In the genomic region with DNA sequence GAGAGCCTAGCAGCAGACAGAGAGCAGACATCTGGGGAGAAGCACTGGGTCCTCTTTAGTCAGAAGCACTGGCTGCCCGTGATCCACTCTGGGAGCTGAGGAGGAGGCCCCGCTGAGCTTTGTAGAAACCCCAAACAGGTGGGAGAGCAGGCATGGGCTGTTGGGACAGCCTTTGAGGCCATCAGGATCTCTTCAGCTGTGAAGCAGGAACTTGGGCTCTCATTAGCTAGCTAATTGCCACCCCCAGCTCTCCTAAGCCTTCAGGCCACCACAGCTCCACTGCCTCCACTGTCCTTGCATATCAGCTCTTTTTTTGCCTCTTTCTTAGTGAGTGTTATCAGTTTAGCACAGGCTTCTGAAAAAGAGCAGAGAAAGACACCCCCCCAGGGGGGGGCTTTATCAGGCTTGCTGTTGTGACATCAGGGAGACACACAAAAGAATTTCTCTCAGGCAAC, we compare ENCODE assay signal across 15 mouse cellular contexts. TPM values are rescaled to one million over a fixed set of nuclear protein-coding genes. Genes with fewer than 3 reads are reported as not detected.
DNase-seq lines count a peak whose midpoint lies in the region; ATAC-seq and TF ChIP-seq lines count a peak whose summit lies in the region.
"Had no signal": no experiment of that assay in that cellular context is flagged by ENCODE, and none has a peak within 500 bp of the region (broad histone marks: within the 10 kb centered on the region; RNA-seq: fewer than 3 reads in every experiment).

No protein-coding gene starts in this region.

- TF ChIP-seq CTCF in liver, embryonic 14.5 days (IDR thresholded peaks at IDR 0.05; ENCODE audit: low read depth), result no peak
- no peak for TF ChIP-seq CTCF in cerebellum, adult 2 months (IDR thresholded peaks at IDR 0.05; ENCODE audit: borderline replicate concordance, insufficient read depth, low read depth, low read length)
- TF ChIP-seq CTCF in kidney, adult 2 months (conservative IDR thresholded peaks at IDR 0.05; ENCODE audit: insufficient read depth, insufficient read length, low read depth, low read length), result no peak

- H3K27ac ChIP-seq in hindbrain, embryonic 14.5 days, result no peak overlapping the region
- no peak overlapping the region for H3K27ac ChIP-seq in hindbrain, embryonic 11.5 days (ENCODE audit: low read depth, low read length)
- H3K27ac ChIP-seq in embryonic facial prominence, embryonic 13.5 days, result no peak overlapping the region
- peak overlapping the region; percentile 91 for H3K27ac ChIP-seq in liver, embryonic 14.5 days
- no peak overlapping the region for H3K27ac ChIP-seq in cerebellum, adult 2 months (ENCODE audit: insufficient read depth, low read length)
- no peak overlapping the region for H3K27ac ChIP-seq in kidney, adult 2 months (ENCODE audit: insufficient read depth, low read depth, low read length)
- H3K27ac ChIP-seq: embryonic facial prominence, embryonic 12.5 days; gastrocnemius, adult 2 months had no signal

- no peak overlapping the region for H3K4me3 ChIP-seq in hindbrain, embryonic 14.5 days (replicated peaks; ENCODE audit: low read length)
- H3K4me3 ChIP-seq in hindbrain, embryonic 11.5 days (ENCODE audit: low read depth, low read length), result no peak overlapping the region
- no peak overlapping the region for H3K4me3 ChIP-seq in embryonic facial prominence, embryonic 13.5 days
- H3K4me3 ChIP-seq in liver, embryonic 14.5 days (ENCODE audit: insufficient read depth in 1 of 2, low read depth in 2 of 2, low read length in 2 of 2), result peak overlapping the region; percentile 43 to 52
- H3K4me3 ChIP-seq in cerebellum, adult 2 months (replicated peaks; ENCODE audit: insufficient read depth, low read depth, low read length), result no peak overlapping the region
- H3K4me3 ChIP-seq in kidney, adult 2 months (ENCODE audit: insufficient read depth, low read depth, low read length), result no peak overlapping the region
- H3K4me3 ChIP-seq: embryonic facial prominence, embryonic 12.5 days; gastrocnemius, adult 2 months; myocyte had no signal

- no peak for TF ChIP-seq POLR2A in cerebellum, adult 2 months (IDR thresholded peaks at IDR 0.05; ENCODE audit: borderline replicate concordance, insufficient read depth, low read length)
- TF ChIP-seq POLR2A in kidney, adult 2 months (IDR thresholded peaks at IDR 0.05; ENCODE audit: low read depth, low read length), result no peak

- peak; percentile 90 for TF ChIP-seq EP300 in liver, embryonic 14.5 days (IDR thresholded peaks at IDR 0.05; ENCODE audit: low read depth)

- no peak for ATAC-seq in hindbrain, embryonic 14.5 days (ENCODE audit: low FRiP score)
- ATAC-seq in hindbrain, embryonic 11.5 days (ENCODE audit: low FRiP score), result no peak
- ATAC-seq in embryonic facial prominence, embryonic 13.5 days (ENCODE audit: insufficient number of reproducible peaks, insufficient read depth, low FRiP score, low TSS enrichment, low read depth), result no peak
- ATAC-seq in liver, embryonic 14.5 days (ENCODE audit: insufficient read depth), result peak; percentile 96

- 64% methylated on average over 2 of the region's 2 CpGs for WGBS in hindbrain, embryonic 14.5 days
- WGBS in hindbrain, embryonic 11.5 days, result 66% methylated on average over 2 of the region's 2 CpGs
- 57% methylated on average over 2 of the region's 2 CpGs for WGBS in embryonic facial prominence, embryonic 13.5 days
- 7% methylated on average over 2 of the region's 2 CpGs for WGBS in liver, embryonic 14.5 days (ENCODE audit: insufficient replicate concordance)
- WGBS in cerebellum, adult 2 months, result 64% methylated on average over 2 of the region's 2 CpGs
- 81% methylated on average over 2 of the region's 2 CpGs for WGBS in kidney, adult 2 months

- no peaks in the 10 kb centered on the region for H3K36me3 ChIP-seq in hindbrain, embryonic 14.5 days (replicated peaks; ENCODE audit: control insufficient read depth, insufficient read depth)
- H3K36me3 ChIP-seq in hindbrain, embryonic 11.5 days (ENCODE audit: control insufficient read depth, insufficient read depth, low read length), result no peaks in the 10 kb centered on the region
- H3K36me3 ChIP-seq in embryonic facial prominence, embryonic 13.5 days, result no peaks in the 10 kb centered on the region
- no peaks in the 10 kb centered on the region for H3K36me3 ChIP-seq in liver, embryonic 14.5 days (replicated peaks; ENCODE audit: control insufficient read depth, insufficient read depth, low read depth)
- no peaks in the 10 kb centered on the region for H3K36me3 ChIP-seq in kidney, adult 2 months (ENCODE audit: control insufficient read depth, insufficient read depth, low read length)
- H3K36me3 ChIP-seq: embryonic facial prominence, embryonic 12.5 days had no signal

- DNase-seq in hindbrain, embryonic 14.5 days (ENCODE audit: low spot score), result no peak
- no peak for DNase-seq in hindbrain, embryonic 11.5 days (ENCODE audit: low spot score)
- peak; percentile 97 for DNase-seq in MEL-GATA-1-ER (ENCODE audit: extremely low read depth, low read depth)
- DNase-seq in liver, embryonic 14.5 days (ENCODE audit: low read depth in 3 of 3, low spot score in 3 of 3), result peak; percentile 85 to 88 (median 87)
- DNase-seq in cerebellum, adult 2 months, result no peak
- no peak for DNase-seq in ovary, postnatal 36 days (ENCODE audit: low spot score)
- no peak for DNase-seq in kidney, adult 2 months
- DNase-seq: cerebellum, adult 11 months; gastrocnemius, adult 2 months; kidney, postnatal 14 days; lung, postnatal 10 days had no signal

- H3K9me3 ChIP-seq in hindbrain, embryonic 14.5 days (ENCODE audit: control insufficient read depth, low read length), result no peaks in the 10 kb centered on the region
- no peaks in the 10 kb centered on the region for H3K9me3 ChIP-seq in hindbrain, embryonic 11.5 days (ENCODE audit: control insufficient read depth, low read length)
- no peaks in the 10 kb centered on the region for H3K9me3 ChIP-seq in embryonic facial prominence, embryonic 13.5 days
- no peaks in the 10 kb centered on the region for H3K9me3 ChIP-seq in liver, embryonic 14.5 days (ENCODE audit: control insufficient read depth, low read length)
- H3K9me3 ChIP-seq: embryonic facial prominence, embryonic 12.5 days had no signal

- no peak overlapping the region for H3K4me2 ChIP-seq in hindbrain, embryonic 14.5 days (replicated peaks)
- H3K4me2 ChIP-seq in hindbrain, embryonic 11.5 days (replicated peaks; ENCODE audit: low read depth, low read length), result no peak overlapping the region
- no peak overlapping the region for H3K4me2 ChIP-seq in embryonic facial prominence, embryonic 13.5 days
- peak overlapping the region; percentile 76 for H3K4me2 ChIP-seq in liver, embryonic 14.5 days (ENCODE audit: low read depth)
- H3K4me2 ChIP-seq: embryonic facial prominence, embryonic 12.5 days had no signal

- no peaks in the 10 kb centered on the region for H3K4me1 ChIP-seq in hindbrain, embryonic 14.5 days (replicated peaks; ENCODE audit: control insufficient read depth, insufficient read depth, low read length)
- H3K4me1 ChIP-seq in hindbrain, embryonic 11.5 days (replicated peaks; ENCODE audit: control insufficient read depth, insufficient read depth, low read length), result no peaks in the 10 kb centered on the region
- no peaks in the 10 kb centered on the region for H3K4me1 ChIP-seq in embryonic facial prominence, embryonic 13.5 days
- peaks cover 35 to 52% of the 10 kb centered on the region in 2 experiments for H3K4me1 ChIP-seq in liver, embryonic 14.5 days (replicated peaks; ENCODE audit: control insufficient read depth in 2 of 2, insufficient read depth in 2 of 2, low read length in 1 of 2)
- no peaks in the 10 kb centered on the region for H3K4me1 ChIP-seq in cerebellum, adult 2 months (ENCODE audit: control insufficient read depth, insufficient read depth, low read length)
- H3K4me1 ChIP-seq in kidney, adult 2 months (ENCODE audit: control insufficient read depth, insufficient read depth, low read length), result no peaks in the 10 kb centered on the region
- H3K4me1 ChIP-seq: embryonic facial prominence, embryonic 12.5 days had no signal

- no peaks in the 10 kb centered on the region for H3K27me3 ChIP-seq in hindbrain, embryonic 14.5 days (ENCODE audit: control insufficient read depth, insufficient read depth, low read length)
- H3K27me3 ChIP-seq in hindbrain, embryonic 11.5 days (ENCODE audit: control insufficient read depth, insufficient read depth, low read length), result no peaks in the 10 kb centered on the region
- no peaks in the 10 kb centered on the region for H3K27me3 ChIP-seq in embryonic facial prominence, embryonic 13.5 days
- no peaks in the 10 kb centered on the region for H3K27me3 ChIP-seq in liver, embryonic 14.5 days (ENCODE audit: control insufficient read depth, insufficient read depth, low read length)
- no peaks in the 10 kb centered on the region; the same call in 1 of the 2 replicates for H3K27me3 ChIP-seq in cerebellum, adult 2 months (ENCODE audit: control insufficient read depth, insufficient read depth, low read length)
- no peaks in the 10 kb centered on the region for H3K27me3 ChIP-seq in kidney, adult 2 months (replicated peaks; ENCODE audit: control insufficient read depth, insufficient read depth, low read length)
- H3K27me3 ChIP-seq: CH12.LX; embryonic facial prominence, embryonic 12.5 days had no signal

- 0 out of 2 replicates have a peak overlapping the region, but pooled peaks have one; percentile 16 for H3K9ac ChIP-seq in hindbrain, embryonic 14.5 days
- no peak overlapping the region for H3K9ac ChIP-seq in hindbrain, embryonic 11.5 days (ENCODE audit: low read depth, low read length)
- H3K9ac ChIP-seq in embryonic facial prominence, embryonic 13.5 days, result 0 out of 2 replicates have a peak overlapping the region, but pooled peaks have one; percentile 16
- H3K9ac ChIP-seq in liver, embryonic 14.5 days (replicated peaks), result peak overlapping the region; percentile 67
- H3K9ac ChIP-seq: embryonic facial prominence, embryonic 12.5 days had no signal

RNA-seq across cellular contexts. Expression of gene Hnrnpf, which starts 11.5 kb away (rescaled TPM):
- polyA plus RNA-seq in hindbrain, embryonic 14.5 days (2014; fragmentation: Nextera tagmentation; extraction: Ambion mirVana), result 254 and 284 TPM in 2 replicates
- 619 and 688 TPM in 2 replicates for polyA plus RNA-seq in hindbrain, embryonic 11.5 days (2014; fragmentation: Nextera tagmentation; extraction: Ambion mirVana)
- polyA plus RNA-seq in embryonic facial prominence, embryonic 13.5 days (2015; fragmentation: Nextera tagmentation; extraction: Ambion mirVana), result 612 and 649 TPM in 2 replicates
- 222 and 368 TPM in 2 replicates for polyA plus RNA-seq in liver, embryonic 14.5 days (2012; rRNA removed)
- polyA plus RNA-seq in liver, embryonic 14.5 days (2014; fragmentation: Nextera tagmentation; extraction: Ambion mirVana), result 457 and 507 TPM in 2 replicates
- polyA plus RNA-seq in cerebellum, adult 2 months (2012; rRNA removed), result 119 and 129 TPM in 2 replicates
- polyA plus RNA-seq in kidney, adult 2 months (2012; rRNA removed), result 98.5 and 142 TPM in 2 replicates

RNA-seq across cellular contexts. Expression of gene Zfp239, which starts 26.8 kb away (rescaled TPM):
- polyA plus RNA-seq in hindbrain, embryonic 14.5 days (2014; fragmentation: Nextera tagmentation; extraction: Ambion mirVana), result 12.8 and 14.8 TPM in 2 replicates
- polyA plus RNA-seq in hindbrain, embryonic 11.5 days (2014; fragmentation: Nextera tagmentation; extraction: Ambion mirVana), result 11.8 and 13.3 TPM in 2 replicates
- polyA plus RNA-seq in embryonic facial prominence, embryonic 13.5 days (2015; fragmentation: Nextera tagmentation; extraction: Ambion mirVana), result 15.5 and 17.1 TPM in 2 replicates
- 1.2 and 2.0 TPM in 2 replicates for polyA plus RNA-seq in liver, embryonic 14.5 days (2012; rRNA removed)
- polyA plus RNA-seq in liver, embryonic 14.5 days (2014; fragmentation: Nextera tagmentation; extraction: Ambion mirVana), result 2.9 and 3.5 TPM in 2 replicates
- 18.4 and 19.8 TPM in 2 replicates for polyA plus RNA-seq in cerebellum, adult 2 months (2012; rRNA removed)
- polyA plus RNA-seq in kidney, adult 2 months (2012; rRNA removed), result 1.5 and 2.0 TPM in 2 replicates

RNA-seq across cellular contexts. Expression of gene Zfp637, which starts 47.7 kb away (rescaled TPM):
- 136 and 145 TPM in 2 replicates for polyA plus RNA-seq in hindbrain, embryonic 14.5 days (2014; fragmentation: Nextera tagmentation; extraction: Ambion mirVana)
- 132 and 136 TPM in 2 replicates for polyA plus RNA-seq in hindbrain, embryonic 11.5 days (2014; fragmentation: Nextera tagmentation; extraction: Ambion mirVana)
- 167 and 180 TPM in 2 replicates for polyA plus RNA-seq in embryonic facial prominence, embryonic 13.5 days (2015; fragmentation: Nextera tagmentation; extraction: Ambion mirVana)
- polyA plus RNA-seq in liver, embryonic 14.5 days (2012; rRNA removed), result 13.5 and 15.0 TPM in 2 replicates
- 30.3 and 32.4 TPM in 2 replicates for polyA plus RNA-seq in liver, embryonic 14.5 days (2014; fragmentation: Nextera tagmentation; extraction: Ambion mirVana)
- polyA plus RNA-seq in cerebellum, adult 2 months (2012; rRNA removed), result 75.2 and 79.2 TPM in 2 replicates
- 35.7 and 37.0 TPM in 2 replicates for polyA plus RNA-seq in kidney, adult 2 months (2012; rRNA removed)

RNA-seq across cellular contexts. Expression of gene Fxyd4, which starts 48.8 kb away (rescaled TPM):
- polyA plus RNA-seq in hindbrain, embryonic 14.5 days (2014; fragmentation: Nextera tagmentation; extraction: Ambion mirVana), result 1.3 and 2.6 TPM in 2 replicates
- 1.6 and 2.5 TPM in 2 replicates for polyA plus RNA-seq in hindbrain, embryonic 11.5 days (2014; fragmentation: Nextera tagmentation; extraction: Ambion mirVana)
- 2.4 and 5.4 TPM in 2 replicates for polyA plus RNA-seq in embryonic facial prominence, embryonic 13.5 days (2015; fragmentation: Nextera tagmentation; extraction: Ambion mirVana)
- polyA plus RNA-seq in liver, embryonic 14.5 days (2012; rRNA removed), result not detected in 2 replicates
- polyA plus RNA-seq in liver, embryonic 14.5 days (2014; fragmentation: Nextera tagmentation; extraction: Ambion mirVana), result not detected in 2 replicates
- not detected in 2 replicates for polyA plus RNA-seq in cerebellum, adult 2 months (2012; rRNA removed)
- 196 and 213 TPM in 2 replicates for polyA plus RNA-seq in kidney, adult 2 months (2012; rRNA removed)

Comparison
In these comparisons a context has a peak if more than half of its experiments do, and no peak if none do; other contexts are left out.
1. DNase-seq: peak in MEL-GATA-1-ER (single experiment) and liver, embryonic 14.5 days (3 of 3); none in hindbrain, embryonic 14.5 days (single experiment), hindbrain, embryonic 11.5 days (single experiment), cerebellum, adult 2 months (0 of 2), ovary, postnatal 36 days (single experiment) and kidney, adult 2 months (single experiment).
2. H3K4me3 ChIP-seq: peak in liver, embryonic 14.5 days (2 of 2); none in hindbrain, embryonic 14.5 days (single experiment), hindbrain, embryonic 11.5 days (single experiment), embryonic facial prominence, embryonic 13.5 days (single experiment), cerebellum, adult 2 months (single experiment) and kidney, adult 2 months (single experiment).